Mouse (Mus musculus): ENCODE measurements around the gene Galntl6.

Galntl6 gene

DNA sequence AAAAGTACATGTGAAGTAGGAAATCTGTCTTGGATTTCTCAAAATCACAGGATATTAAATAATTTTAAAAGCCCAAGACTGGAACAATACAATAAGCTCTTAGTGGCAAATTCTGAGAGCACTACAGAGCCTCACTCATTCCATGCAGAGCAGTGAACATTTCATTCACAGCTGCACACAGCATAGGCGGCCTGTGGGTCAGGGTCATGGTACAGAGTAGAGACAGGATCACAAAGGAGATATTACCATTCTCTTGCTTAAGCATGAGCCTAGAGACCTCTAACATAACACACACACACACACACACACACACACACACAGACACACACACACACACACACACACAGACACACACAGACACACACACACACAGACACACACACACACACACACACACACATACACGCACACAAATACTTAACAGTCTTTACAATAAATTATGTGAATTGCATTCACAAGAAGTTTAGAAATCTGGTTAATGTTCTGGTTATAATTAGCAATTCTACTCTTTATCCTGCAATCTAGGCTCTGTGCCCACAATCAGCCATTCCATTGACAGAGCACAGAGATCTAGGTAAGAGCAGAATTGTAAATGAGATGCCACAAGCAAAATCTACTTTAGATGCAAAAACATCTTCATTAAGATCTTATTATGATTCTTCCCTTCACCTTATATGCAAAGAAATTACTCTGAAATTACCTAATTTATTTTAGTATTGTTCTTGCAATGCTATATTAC lies 653.7 kb downstream of the Galntl6 start:
- DNase-seq (ENCODE audit: low spot score in 2 of 2) = no peak

DNA sequence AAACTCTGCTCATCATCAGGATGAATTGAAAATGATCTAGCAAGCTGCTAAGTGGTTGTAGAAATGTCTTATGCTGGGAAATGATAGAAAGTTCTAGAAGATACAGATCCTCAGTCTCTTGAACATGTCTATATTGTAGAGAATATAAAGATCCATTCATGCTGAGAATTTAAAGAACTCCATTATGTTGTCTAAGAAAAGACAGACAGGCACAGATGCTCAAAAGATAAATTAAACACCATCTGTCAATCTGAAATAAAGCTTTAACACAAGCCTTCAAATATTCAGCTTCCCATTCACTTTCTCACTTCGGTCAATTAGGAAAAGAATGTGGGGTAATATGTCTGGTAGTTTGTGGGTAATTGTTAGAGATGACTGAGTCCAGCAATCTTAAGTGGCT lies 658.8 kb downstream of the Galntl6 start:
- DNase-seq (ENCODE audit: low spot score in 2 of 2) = no peak

DNA sequence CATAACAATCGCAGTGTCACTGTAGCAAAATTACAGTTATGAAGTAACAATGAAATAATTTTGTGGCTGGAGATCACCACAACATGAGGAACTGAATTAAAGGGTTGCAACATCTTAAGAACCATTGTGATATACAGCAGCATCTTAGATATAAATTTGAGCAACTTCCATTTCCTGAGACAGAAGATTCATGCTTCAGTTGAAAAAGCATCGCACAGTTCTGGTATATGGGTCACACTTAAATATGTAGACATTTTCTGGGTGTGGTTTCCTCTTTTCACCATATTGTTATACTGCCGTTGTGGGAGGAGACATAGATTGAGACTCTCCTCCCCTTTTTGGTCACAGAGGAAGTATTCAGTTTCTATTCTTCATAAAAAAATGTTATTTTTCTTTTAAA lies 667.6 kb downstream of the Galntl6 start:
- no peak for DNase-seq (ENCODE audit: low spot score in 2 of 2)

DNA sequence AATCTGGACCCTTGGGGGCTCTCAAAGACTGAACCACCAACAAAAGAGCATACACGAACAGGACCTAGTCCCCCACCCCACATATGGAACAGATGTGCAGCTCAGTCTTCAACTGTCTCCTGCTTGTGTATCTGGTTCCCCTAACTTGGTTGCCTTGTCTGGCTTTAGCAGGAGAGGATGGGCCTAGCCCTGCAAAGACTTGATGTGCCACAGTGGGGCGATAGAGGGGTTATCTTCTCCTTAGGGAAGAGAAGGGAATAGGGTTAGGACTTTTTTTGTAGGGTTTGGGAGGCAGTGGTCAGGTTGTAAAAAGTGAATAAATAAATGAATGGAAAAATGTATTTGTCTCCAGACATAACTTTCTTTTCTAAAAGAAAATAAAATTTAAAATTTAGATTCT lies 678.2 kb downstream of the Galntl6 start:
- DNase-seq (ENCODE audit: low spot score in 2 of 2) = no peak

DNA sequence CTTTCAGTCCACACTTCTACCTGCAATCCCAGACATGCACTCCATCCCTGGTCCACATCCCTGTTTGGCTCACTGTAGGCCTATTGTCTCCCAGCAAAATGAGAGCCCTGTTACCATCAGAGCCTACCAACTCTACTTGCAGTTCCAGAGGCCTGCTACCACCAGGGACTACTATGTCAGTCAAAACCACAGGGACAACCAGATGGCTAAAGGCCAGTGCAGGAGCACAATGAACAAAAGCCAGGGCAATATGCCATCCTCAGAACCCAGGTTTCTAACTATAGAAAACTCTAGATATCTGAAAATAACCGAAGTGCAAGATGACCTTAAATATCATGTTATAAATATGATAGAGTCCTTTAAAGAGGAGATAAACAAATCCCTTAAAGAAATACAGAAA lies 683.7 kb downstream of the Galntl6 start:
- DNase-seq (ENCODE audit: low spot score in 2 of 2) = no peak

DNA sequence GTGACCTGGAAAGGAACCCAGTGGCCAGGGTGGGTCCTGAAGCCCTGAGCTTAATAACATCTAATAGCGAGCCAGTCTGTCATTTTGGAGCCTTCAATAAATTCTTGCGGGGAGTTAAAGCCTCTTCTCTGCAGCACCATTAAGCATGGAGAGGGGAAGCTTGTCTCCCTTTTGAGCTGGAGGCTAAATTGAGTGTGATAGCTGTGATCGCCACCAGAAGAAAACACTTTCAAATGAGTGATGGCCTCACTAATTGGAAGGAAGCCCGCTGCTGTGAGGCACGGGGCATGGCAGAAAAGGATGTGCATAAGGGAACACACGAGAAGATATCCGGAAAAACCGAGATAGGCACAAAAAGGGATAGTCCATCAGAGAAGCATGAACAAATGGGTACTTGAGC lies 694.6 kb downstream of the Galntl6 start:
- no peak for DNase-seq (ENCODE audit: low spot score in 2 of 2)

DNA sequence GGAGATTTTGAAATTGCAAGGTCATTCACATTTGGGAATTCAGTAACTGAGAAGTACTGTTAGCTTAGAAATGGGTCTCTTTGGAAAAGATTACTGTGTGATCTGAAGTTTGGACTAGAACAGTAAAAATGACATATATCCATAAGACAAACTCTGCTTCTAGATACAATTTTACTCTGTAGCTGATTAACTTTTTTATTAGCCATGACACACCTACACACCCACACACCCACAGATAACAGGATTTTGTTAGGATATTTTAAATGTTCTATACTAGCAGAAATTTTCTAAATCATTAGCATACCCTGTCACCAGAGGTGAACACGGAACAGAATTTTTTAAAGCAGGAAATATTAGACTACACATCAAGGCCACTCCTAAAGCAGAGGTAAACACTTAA lies 722.7 kb downstream of the Galntl6 start:
- DNase-seq (ENCODE audit: low spot score in 2 of 2) = no peak

DNA sequence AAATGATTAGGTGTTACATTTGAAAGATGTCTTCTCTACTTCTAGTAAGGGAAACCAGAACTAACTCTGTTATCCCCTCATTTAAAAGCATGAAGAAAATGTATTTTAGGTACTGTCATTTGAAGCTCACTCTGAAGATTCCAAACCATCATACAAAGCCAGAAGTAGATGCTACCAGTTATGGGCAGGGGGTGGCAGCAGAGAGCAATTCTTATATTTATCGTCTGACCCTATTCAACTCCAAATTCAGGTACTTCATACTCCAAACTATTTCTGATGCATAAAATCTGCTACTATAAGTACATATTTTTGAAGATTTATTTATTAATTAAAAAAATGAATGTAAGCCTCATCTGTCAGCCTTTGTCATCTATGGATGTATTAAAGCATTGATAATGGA lies 765.5 kb downstream of the Galntl6 start:
- no peak for DNase-seq (ENCODE audit: low spot score in 2 of 2)

DNA sequence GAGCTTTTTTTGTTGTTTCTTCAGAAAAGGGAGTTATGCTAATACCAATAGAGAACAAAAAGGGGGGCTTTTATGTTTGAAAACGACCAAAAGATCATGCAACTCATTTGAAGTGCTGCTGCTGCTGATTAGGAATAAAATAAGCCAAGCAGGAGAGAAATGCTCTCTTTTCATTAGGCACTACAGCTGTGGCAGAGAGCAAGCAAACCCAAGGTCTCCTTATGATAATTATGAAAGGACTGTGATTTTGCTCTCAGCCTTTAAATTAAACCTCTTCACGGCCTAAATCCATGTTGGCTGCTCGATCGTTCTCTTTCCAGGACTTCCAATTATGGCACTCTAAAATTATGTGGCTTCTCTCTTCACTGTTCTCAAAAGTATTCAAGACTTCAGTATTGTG lies 825.7 kb downstream of the Galntl6 start:
- no peak for DNase-seq (ENCODE audit: low spot score in 2 of 2)

DNA sequence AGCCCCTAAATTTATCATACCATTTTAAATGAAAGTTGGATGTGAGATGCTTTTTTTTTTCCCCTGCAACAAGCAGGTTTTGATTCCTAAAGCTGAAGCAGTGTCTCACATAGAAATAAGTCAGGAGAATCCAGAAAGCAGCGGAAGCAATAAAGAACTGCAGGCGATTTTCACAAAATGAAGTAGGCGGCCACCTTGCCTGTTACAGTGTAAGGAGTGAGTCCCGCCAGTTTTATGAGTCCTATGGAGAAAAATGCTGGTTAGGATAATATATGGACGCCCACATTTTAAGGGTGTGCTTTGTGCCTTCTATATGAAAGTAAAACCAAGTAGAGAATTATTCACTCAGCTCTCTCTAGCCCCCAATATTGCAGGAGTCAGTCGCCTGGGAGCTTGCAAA lies 827.5 kb downstream of the Galntl6 start:
- no peak for DNase-seq (ENCODE audit: low spot score in 2 of 2)

DNA sequence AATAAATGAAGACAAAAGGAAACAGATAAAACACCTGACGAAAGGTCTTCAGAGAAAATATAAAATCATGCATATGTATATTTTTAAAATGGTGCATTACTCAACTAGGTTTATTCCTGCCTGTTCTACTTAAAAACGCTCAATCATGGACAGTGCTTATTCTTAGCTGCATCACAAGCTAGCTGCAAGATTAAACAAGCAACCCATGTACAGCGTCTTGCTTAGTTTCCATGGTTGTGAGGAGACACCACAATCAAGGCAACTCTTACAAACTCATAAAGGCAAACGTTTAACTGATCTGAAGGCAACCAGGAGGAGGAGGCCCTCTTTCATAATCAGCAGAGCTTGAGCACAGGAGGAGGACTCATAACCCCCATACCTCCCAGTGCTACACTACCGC lies 830.7 kb downstream of the Galntl6 start:
- no peak for DNase-seq (ENCODE audit: low spot score in 2 of 2)

DNA sequence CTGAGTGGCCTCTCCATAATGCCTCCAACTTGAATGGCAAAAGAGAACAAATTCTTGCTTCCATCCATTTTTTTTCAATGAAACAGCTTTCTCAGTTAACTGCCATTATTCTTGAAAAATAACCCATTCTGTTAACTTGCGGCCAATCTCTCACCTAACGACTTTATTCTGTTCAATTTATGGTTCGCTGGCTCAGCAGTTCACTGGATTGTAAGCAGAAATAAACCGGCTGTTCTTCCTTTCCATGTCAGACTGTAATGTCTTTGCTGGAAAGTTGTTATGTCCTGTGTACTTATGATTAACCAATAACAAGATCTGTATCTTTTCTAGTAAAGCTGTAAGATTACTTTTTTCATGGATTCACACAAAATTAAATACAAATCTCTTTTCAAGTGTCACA lies 837.8 kb downstream of the Galntl6 start:
- DNase-seq (ENCODE audit: low spot score in 2 of 2) = no peak

DNA sequence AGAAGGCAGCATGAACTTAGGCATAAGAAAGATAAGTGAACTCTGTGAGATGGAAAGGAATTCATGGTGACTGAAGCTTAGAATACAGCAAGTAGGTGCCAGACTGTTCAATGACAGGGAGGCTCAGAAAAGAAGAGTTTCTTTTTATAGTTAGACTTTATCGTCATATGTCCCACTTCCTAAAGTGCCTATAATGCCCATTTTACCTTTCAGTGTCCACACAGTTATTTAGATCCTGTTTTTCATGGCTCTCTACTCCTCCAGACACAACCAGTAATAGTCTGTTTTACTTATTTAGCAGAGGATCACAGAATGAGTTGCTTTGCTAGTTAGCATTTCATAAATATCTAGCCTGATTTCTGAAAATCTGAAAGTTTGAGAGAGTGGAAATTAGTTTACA lies 838.7 kb downstream of the Galntl6 start:
- no peak for DNase-seq (ENCODE audit: low spot score in 2 of 2)

DNA sequence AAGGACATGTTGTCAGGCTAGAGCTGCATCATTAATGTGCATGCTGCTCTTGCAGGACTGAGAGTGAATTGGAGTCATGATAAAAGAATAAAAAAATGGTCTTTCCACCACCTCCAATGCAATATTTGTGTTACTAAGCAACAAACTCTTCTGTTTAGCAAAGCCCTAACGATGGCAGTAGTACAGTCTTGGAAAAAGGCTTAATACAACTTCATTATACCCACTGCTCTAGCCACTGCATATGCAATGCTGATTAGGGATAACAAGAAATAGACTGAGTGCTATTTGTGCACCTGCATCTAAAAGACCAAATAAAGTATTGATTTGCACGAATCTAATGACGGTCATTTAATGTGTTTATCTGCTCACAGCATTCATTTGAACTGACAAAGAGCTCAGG lies 880.2 kb downstream of the Galntl6 start:
- DNase-seq (ENCODE audit: low spot score in 2 of 2) = no peak

DNA sequence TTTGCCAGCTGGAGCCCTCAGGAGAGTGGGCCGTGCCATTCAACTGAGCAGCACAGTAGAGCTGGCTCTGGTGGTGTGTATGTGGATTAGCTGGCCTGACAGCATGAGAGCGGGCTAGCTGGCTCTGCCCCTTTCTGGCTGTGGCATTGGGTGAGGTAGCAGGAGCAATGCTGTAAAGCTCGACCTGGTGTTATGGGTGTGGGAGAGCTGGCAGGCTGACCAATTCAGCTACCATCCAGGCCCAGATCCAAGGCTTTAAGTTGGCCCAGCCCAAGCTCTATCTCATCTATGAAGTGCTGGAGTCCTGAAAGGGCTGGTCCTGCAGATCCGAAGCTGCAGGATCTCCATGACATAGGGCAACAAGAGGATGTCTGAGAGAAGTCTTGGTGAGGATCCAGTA lies 886.9 kb downstream of the Galntl6 start:
- DNase-seq (ENCODE audit: low spot score in 2 of 2) = no peak

DNA sequence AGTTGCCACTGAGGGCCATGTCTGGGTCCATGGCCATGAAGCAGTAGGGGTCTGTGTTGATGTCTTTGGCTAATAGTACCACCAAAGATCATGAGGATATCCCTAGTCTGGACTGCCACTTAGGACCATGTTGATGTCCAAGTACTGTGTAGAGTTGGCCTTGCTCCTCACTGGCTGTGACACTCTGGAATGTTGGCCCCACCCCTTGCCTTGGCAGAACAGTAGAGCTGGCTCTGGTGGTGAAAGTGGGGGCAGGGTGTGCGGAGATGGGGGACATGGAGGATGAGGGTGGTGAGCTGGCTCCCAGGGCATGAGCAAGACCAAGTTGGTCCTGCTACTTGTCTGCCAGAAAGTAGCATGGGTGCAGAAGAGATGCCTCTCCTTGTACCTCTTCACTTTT lies 887.3 kb downstream of the Galntl6 start:
- no peak for DNase-seq (ENCODE audit: low spot score in 2 of 2)

DNA sequence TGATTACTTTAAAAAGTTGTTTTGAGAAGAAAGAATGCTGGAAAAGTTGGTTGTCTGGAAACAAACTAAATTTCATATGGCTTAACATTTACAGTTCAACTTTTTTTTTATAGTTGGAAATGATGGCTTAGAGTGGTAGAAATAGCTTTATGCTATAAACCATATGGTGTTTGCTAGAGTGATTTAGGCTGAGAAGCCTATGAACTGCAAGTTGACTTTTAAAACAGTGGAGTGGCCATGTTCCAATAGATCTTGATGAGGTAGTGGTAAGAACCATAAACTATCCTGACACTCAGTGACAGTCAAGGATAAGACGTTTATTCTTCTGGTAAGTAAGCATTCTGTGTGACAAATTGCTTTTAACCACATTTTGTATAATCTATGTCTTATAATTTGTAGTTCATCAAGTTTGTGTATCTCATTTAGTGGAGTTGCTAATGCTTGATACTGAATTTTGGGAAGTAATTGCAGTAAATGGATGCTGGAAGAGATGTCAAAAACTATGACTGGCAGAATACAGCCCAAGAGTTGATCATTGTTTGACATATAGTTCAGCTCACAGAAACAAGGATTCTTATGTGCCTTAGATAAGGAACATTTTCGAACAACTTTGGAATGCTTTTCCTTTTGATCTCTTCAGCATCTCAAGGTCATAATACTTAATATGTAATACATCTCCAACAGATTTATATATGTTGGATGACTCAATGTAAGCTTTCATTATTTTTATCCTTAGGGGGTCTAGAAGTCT lies 888.8 kb downstream of the Galntl6 start:
- DNase-seq (ENCODE audit: low spot score in 2 of 2) = no peak

DNA sequence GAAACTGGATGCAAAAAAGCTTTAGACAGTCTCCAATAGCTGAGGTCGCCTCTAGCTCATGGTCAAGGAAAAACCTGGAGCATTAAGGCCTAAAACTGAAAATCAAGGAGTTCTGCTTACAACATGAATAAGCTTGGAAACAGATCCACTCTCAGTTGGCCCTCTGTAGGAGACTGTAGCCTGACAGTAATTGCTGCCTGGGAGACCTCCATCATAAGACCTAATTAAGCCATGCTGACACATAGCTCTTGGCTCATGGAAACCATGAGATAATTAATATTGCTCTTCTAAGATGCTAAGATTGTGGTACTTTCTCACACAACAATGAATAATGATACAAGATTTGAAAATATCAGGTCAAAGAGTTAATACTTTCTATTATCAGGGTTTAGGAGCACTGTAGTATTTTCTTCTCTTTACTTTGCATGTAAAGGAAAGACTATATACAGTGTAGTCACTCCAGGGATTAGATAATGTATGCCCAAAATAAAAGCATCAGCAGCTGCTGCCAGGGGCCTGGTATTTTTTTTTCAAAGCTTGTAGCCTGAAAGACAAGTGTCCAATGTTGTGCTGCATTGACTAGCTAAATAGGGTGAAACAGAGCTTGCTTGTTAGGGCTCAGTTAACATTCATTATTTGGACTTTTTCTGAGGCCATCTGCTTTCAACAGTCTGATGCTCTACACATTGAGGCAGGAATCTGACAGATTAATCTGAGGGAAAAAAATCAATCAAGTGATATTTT lies 922.8 kb downstream of the Galntl6 start:
- DNase-seq (ENCODE audit: low spot score in 2 of 2) = no peak

DNA sequence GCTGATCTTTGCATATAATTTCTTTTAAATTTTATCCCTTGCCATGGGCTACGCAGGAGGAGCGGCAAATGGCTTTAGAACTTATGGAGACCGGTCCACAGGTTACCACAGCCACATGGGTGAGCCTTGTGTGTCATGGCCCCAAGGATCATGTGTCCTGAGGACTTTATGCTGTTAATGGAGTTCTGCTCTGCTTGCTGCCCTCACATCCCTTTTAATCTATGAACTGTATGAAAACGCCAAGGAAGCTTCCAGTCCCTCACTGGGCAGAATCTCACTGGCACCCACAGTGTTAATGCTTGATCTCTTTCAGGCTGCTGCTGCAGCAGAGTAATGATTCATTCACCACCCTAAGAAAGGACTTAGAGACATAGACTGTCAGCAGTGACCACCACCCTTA lies 935.1 kb downstream of the Galntl6 start:
- no peak for DNase-seq (ENCODE audit: low spot score in 2 of 2)

DNA sequence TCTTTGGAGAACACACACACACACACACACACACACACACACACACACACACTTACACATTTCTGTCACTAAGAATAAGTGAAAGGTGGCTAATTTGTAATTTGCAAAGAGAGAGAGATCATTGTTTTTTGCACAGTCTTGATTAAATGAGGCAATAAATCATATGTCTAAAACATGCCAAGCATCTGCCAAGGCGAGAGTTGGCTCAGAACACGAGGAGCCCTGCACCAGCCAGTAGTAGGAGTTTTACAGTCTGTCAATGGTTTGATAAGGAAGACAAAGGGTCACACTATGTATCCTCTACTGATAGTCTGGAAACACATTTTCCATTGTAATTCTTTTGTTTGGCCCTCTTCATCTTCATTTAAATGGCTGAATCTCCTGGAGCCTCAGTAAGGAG lies 938.3 kb downstream of the Galntl6 start:
- no peak for DNase-seq (ENCODE audit: low spot score in 2 of 2)

DNA sequence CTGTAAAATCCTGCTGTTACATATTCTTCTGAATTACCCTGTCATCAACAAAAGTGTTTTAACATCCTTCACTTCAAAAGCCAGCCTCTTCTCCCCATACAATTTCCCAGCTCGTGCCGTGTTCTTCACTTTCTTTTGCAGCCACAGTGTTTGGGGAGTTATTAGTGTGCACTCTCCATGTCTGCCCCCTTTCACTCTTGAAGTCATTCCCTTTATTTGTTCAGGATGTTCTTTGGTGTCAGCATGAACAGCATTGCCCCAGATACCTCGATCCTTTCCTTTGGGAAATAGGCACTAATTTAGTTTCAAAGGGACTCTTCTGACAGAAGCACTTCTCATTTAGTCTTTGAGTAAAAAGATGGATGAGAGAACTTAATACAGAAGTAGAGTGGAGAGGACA lies 939.6 kb downstream of the Galntl6 start:
- DNase-seq (ENCODE audit: low spot score in 2 of 2) = no peak

DNA sequence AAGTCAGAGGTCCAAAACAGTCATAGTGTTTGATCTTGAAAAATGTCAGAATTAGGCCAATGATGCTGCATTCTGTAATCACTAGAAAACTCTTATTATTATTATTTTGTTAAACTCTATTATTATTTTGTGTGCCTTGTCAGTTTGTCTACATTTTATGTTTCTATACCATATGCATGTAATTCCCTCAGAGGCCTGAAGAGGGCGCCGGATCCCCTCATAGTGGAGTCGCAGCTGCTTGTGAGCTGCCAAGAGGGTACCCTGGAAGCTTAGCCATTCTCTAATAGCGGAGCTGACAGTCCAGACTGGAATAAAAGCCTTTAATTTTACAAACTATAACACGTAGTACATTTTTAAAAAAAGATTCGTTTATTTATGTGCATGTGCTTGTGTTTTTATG lies 945.8 kb downstream of the Galntl6 start:
- no peak for DNase-seq (ENCODE audit: low spot score in 2 of 2)

DNA sequence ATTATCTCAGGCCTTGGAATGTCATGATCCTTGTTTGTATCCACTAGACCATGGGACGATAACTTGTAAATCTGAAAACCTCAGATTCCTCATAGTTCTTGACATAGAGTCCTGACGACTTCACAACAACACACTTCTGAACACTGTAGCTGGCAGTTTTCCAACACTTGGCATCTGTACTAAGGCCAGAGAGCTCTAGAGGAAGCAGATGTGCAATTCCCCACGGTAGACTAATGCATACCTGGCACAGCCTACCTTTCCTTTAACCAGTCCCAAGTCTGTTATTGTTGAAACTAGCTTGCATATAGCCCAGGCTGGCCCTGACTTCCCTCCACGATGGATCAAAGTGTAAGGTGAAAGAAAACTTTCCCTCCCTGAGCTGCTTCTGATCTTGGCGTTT lies 946.9 kb downstream of the Galntl6 start:
- no peak for DNase-seq (ENCODE audit: low spot score in 2 of 2)
